Mouse (Mus musculus) lung, postnatal 10 days (tissue): Measurements from ENCODE around the gene Prss21.
"Not testable (repeated sequence)": the region's sequence is repeated elsewhere in the genome, so short reads cannot be mapped to it uniquely, and the experiment has no call there.

Experiments
- DNase-seq: peaks from one replicate; pipeline ENCODE4 v3.0.0; 2021

Prss21 gene

DNA sequence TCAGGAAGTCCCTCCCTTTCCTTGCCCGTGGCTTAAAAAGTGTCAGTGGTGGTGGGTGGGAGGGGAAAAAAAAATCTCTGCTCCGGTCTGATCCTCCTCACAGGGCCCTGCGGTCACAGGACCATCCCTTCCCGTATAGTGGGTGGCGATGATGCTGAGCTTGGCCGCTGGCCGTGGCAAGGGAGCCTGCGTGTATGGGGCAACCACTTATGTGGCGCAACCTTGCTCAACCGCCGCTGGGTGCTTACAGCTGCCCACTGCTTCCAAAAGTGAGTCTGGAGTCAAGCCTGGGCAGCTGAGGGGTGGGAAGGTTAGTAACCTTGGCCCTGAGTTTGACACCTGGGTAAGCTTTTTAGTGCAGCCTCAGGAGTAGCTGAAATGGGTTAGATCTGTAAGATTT is 657 bp downstream of the Prss21 start:
- no peak for DNase-seq

DNA sequence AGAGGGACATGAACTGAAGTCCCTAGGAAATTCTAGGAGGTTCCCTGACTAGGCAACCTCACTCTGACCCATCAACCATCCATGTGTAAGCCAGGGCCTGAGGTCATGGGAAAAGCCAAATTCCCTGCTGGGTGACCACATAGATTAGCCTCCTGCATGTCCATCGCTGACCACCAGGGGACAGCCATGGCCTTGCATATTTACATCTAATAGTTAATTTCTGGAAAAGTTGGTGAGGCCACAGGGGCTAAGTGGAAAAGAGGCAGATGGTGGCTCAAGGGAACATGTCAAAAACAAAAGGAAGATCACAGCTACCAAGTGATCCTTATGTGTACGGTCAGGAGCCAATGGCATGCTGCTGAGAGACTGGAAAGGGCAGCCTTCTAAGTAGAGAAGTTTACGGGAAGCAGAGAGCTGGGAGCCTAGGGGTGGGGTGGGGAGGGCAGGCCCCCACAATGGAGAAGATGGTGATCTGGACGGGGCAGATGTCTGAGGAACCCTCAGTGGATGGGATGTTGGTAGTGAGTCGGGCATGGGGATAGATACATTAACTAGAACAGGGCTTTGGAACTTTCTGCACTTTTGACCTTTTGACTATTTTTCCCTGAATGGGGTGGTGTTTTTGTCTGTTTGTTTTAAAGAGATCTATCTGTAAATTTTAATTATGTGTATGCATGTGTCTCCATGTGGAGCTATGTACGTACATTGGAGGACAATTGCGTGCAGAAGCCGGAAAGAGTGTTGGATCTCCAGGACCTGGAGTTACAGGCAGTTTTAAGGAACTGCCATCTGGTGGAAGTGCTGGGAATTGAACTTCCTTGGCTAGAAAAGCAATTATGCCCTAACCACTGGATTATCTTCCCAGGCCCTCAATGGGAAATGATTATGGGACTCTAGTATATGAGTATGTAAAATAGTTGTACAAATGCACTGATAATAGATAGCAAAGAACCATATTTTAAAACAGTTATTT is 6.3 kb downstream of the Prss21 start:
- DNase-seq, result peak; percentile 83

DNA sequence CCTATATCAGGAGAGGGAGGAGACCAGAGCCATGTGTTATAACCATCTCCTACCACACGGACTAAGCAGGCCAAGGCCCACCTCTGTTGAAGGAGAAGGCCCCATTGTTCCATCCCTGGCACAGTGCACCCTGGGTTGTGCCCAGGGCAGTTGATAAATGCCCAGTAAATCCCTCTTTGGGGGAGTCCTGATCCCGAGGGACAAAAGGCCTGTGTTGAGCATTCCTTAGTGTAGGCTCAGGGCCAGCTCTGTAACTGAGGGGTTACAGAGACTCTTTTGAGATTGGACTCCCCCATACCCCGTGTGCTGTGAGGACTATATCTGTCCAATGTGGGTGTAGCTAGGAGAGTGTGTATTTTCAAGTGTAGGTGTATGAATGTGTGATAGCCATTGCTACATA is 8.9 kb downstream of the Prss21 start:
- no peak for DNase-seq

DNA sequence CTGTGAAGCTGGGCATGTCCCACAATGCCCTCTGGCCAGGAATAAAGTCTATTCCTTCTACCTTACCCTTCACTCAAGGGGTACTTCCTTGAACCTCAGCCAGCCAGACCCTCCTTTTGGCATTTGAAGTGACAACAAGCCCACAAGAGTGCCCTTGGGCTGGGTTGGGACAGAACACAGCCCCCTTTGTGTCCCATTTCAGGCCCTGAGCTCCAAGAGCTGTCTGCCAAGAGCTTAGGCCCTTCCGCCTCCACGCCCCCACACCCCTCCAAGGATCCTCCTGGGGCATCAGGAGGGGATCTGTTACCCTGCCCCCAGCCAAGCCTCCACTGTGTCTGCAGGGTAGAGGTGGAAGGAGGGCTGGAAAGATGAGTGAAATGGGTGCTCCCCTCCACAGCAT is 9.3 kb downstream of the Prss21 start:
- no peak for DNase-seq

DNA sequence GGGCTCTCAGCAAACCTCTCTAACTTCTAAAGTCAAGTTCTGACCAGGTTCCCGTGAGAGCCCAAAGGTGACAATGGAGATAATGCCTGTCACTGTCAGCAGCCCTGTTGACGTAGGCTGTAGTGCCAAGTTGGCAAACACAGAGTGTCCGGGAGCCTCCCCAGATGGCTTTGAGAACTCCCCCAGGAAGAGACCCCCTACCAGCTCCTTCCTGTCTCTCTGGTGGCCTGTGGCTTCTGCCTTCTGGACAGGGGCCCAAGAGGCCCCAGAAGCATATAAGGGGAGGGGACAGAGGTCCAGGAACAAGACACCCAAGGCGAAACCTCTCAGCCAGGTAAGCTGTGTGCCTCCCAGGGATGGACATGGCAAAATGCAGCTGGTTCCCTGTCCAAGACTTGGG is 12.7 kb downstream of the Prss21 start, which contains the start of the genes Dcpp1 and Dcpp2:
Gene Dcpp1, plus strand, starts transcription at position 301 of the 400 bp plus-strand sequence.
Gene Dcpp2, plus strand, starts transcription at position 305 of the 400 bp plus-strand sequence.
- DNase-seq, result not testable (repeated sequence)

DNA sequence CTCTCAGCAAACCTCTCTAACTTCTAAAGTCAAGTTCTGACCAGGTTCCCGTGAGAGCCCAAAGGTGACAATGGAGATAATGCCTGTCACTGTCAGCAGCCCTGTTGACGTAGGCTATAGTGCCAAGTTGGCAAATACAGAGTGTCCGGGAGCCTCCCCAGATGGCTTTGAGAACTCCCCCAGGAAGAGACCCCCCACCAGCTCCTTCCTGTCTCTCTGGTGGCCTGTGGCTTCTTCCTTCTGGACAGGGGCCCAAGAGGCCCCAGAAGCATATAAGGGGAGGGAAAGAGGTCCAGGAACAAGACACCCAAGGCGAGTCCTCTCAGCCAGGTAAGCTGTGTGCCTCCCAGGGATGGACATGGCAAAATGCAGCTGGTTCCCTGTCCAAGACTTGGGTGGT is 49.3 kb downstream of the Prss21 start, which contains the start of gene Dcpp3:
Gene Dcpp3, plus strand, starts transcription at position 301 of the 400 bp plus-strand sequence.
- not testable (repeated sequence) for DNase-seq
